Mouse (Mus musculus): ENCODE measurements around the gene BC024978.

- TF ChIP-seq CTCF (IDR thresholded peaks at IDR 0.05; ENCODE audit: low read depth, low read length), result no peak
- TF ChIP-seq TAL1 (conservative IDR thresholded peaks at IDR 0.05; ENCODE audit: low read depth, low read length), result no peak
Observed at GRCm38 (mm10) chr7:27228865-27229264, 33.3 kb downstream of the BC024978 start.

Measured in G1E (cell line).